Mouse (Mus musculus): ENCODE measurements around the gene Prcc. TPM values are rescaled to one million over a fixed set of nuclear protein-coding genes. Genes with fewer than 3 reads are reported as not detected.

Prcc gene
- polyA plus RNA-seq, 1 experiment from 2014 or later: 11.3 TPM

GRCm38 (mm10) chr3:87859813-87860212 is 25.6 kb downstream of the Prcc start:
- no peaks in the 10 kb centered on the region for H3K9me3 ChIP-seq
- no peak overlapping the region for H3K4me3 ChIP-seq (replicated peaks)
- no peak overlapping the region for H3K4me2 ChIP-seq
- WGBS: 20% methylated on average over 3 of the region's 3 CpGs
- no peak overlapping the region for H3K9ac ChIP-seq
- no peak for ATAC-seq (ENCODE audit: insufficient read depth, low FRiP score, low read depth)
- no peak overlapping the region for H3K27ac ChIP-seq
- H3K4me1 ChIP-seq: 0 out of 2 replicates have a peak, but pooled peaks cover 2% of the 10 kb centered on the region
- H3K27me3 ChIP-seq (replicated peaks): no peaks in the 10 kb centered on the region
- H3K36me3 ChIP-seq: peaks cover 50% of the 10 kb centered on the region

DNA sequence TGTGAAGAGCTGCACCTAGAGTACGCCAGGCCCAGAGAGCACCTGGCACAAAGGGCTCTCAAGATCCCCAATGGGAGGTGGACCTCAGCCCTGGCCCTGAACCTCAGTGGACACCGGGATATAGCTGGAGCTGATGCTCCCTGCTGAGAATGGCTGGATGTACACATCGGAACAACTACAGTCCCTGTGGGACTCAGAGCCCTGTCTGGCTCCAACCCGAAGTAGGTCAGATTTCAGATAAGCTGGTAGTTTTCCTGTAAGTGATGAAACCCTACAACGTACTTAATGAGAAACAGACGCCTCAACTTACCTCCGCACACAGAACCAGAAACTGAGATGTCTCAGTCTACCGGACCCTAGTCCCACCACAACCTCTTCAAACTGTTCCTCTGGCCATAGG is 27.7 kb downstream of the Prcc start:
- ATAC-seq (ENCODE audit: insufficient read depth, low FRiP score, low read depth): no peak

GRCm38 (mm10) chr3:87855936-87856335 is 29.5 kb downstream of the Prcc start:
- ATAC-seq (ENCODE audit: insufficient read depth, low FRiP score, low read depth): no peak
- H3K4me3 ChIP-seq (replicated peaks): no peak overlapping the region
- no peak overlapping the region for H3K27ac ChIP-seq
- peaks cover 33% of the 10 kb centered on the region for H3K36me3 ChIP-seq
- H3K27me3 ChIP-seq (replicated peaks): no peaks in the 10 kb centered on the region
- H3K9me3 ChIP-seq: no peaks in the 10 kb centered on the region
- WGBS: 73% methylated on average over 8 of the region's 8 CpGs
- H3K4me2 ChIP-seq: no peak overlapping the region
- H3K9ac ChIP-seq: no peak overlapping the region
- H3K4me1 ChIP-seq: 0 out of 2 replicates have a peak, but pooled peaks cover 2% of the 10 kb centered on the region

More for the DNA sequence above, 27.7 kb downstream of the Prcc start:
- Histone ChIP-seq H3K36me3 (peaks cover 46% of the 10 kb centered on the region), H3K27ac (no peak overlapping the region), H3K4me1 (0 out of 2 replicates have a peak, but pooled peaks cover 2% of the 10 kb centered on the region), H3K27me3 (replicated peaks) (no peaks in the 10 kb centered on the region), H3K9me3 (no peaks in the 10 kb centered on the region), H3K4me3 (replicated peaks) (no peak overlapping the region), H3K9ac (no peak overlapping the region), H3K4me2 (no peak overlapping the region)
- WGBS: 95% methylated on average over 8 of the region's 8 CpGs

DNA sequence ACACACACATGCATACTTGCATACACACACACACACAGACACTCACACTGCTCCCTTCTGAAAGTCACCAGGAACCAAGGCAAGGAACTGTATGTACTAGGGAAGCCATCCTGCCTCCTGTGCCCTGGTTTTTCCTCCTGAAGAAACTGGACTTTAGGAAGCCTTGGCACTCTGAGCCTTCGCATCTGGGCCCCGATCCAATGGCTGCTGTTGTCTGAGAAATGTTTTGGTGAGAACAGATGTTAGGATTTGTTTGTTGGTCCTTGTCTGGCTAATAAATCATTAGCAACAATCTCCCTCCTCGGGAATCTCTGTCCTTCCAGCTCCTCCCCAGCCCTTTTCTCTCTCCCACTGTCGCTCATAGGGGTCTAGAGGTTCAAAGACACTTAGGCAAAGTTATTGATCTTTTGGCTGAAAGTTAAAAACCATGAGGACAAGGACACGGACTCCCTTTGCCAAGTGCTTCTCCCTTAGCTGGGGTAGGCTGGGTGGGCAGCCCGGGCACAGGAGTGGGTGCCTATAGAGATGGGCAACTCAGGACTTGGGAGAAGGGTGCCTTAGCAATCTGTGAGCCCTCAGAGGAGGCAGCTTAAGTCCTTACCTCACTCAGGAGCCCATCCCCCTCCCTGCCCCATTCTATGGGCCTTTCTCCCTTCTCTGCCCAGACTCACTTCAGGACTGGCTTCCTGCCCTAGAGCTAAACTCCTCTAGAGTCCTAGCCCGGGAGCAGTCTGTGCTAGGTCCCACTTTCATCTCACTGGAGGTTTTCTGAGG is 30.4 kb downstream of the Prcc start:
- no peak overlapping the region for H3K9ac ChIP-seq
- 0 out of 2 replicates have a peak, but pooled peaks cover 2% of the 10 kb centered on the region for H3K4me1 ChIP-seq
- 41% methylated on average over 7 of the region's 7 CpGs for WGBS
- H3K27me3 ChIP-seq (replicated peaks): no peaks in the 10 kb centered on the region
- no peak overlapping the region for H3K27ac ChIP-seq
- H3K4me2 ChIP-seq: no peak overlapping the region
- peaks cover 29% of the 10 kb centered on the region for H3K36me3 ChIP-seq
- H3K9me3 ChIP-seq: no peaks in the 10 kb centered on the region
- no peak overlapping the region for H3K4me3 ChIP-seq (replicated peaks)
- no peak for ATAC-seq (ENCODE audit: insufficient read depth, low FRiP score, low read depth)

DNA sequence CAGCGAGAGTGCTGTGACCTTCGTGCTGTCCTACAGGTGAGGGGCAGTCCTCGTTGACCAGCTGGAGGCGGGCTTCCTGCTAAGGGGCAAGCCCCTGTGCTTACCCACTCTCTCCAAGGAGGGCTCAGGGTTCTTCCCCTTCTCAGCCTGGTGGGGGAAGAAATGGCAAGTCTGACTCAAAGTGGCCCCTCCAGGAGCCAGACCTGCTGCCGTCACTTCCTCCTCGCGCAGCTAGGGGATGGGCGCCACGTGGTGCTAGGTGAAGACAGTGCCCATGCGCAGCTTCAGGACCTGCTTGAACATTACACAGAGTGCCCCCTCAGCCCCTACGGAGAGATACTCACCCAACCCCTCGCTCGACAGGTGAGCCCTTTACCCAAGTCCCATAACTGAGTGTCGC is 36.3 kb downstream of the Prcc start:
- no peak for ATAC-seq (ENCODE audit: insufficient read depth, low FRiP score, low read depth)
- WGBS: 77% methylated on average over 14 of the region's 14 CpGs
- no peak overlapping the region for H3K4me3 ChIP-seq (replicated peaks)

GRCm38 (mm10) chr3:87847680-87848079 is 37.7 kb downstream of the Prcc start:
- Histone ChIP-seq H3K36me3 (no peaks in the 10 kb centered on the region), H3K4me3 (replicated peaks) (no peak overlapping the region), H3K4me2 (no peak overlapping the region), H3K27ac (no peak overlapping the region), H3K9ac (no peak overlapping the region), H3K9me3 (no peaks in the 10 kb centered on the region), H3K4me1 (no peaks in the 10 kb centered on the region), H3K27me3 (replicated peaks) (no peaks in the 10 kb centered on the region)
- no peak for ATAC-seq (ENCODE audit: insufficient read depth, low FRiP score, low read depth)
- 67% methylated on average over 5 of the region's 5 CpGs for WGBS

More for the DNA sequence above, 36.3 kb downstream of the Prcc start:
- Histone ChIP-seq H3K9me3 (no peaks in the 10 kb centered on the region), H3K27ac (no peak overlapping the region), H3K4me2 (no peak overlapping the region), H3K27me3 (replicated peaks) (no peaks in the 10 kb centered on the region), H3K36me3 (no peaks in the 10 kb centered on the region), H3K4me1 (no peaks in the 10 kb centered on the region), H3K9ac (no peak overlapping the region)

- Histone ChIP-seq H3K4me1 (no peaks in the 10 kb centered on the region), H3K9ac (no peak within 1 kb of the TSS), H3K36me3 (no peaks in the 10 kb centered on the region), H3K27ac (no peak within 1 kb of the TSS), H3K9me3 (no peaks in the 10 kb centered on the region), H3K4me3 (replicated peaks) (no peak within 1 kb of the TSS), H3K4me2 (no peak within 1 kb of the TSS), H3K27me3 (replicated peaks) (no peaks in the 10 kb centered on the region)
- ATAC-seq (ENCODE audit: insufficient read depth, low FRiP score, low read depth): no peak
- 63% methylated on average over 7 of the region's 7 CpGs for WGBS
These were observed 38.7 kb downstream of the Prcc start, which contains the start of gene Sh2d2a for GRCm38 (mm10) chr3:87846650-87847110. Gene Sh2d2a, plus strand, starts transcription at chr3:87846755.

- no peak for ATAC-seq (ENCODE audit: insufficient read depth, low FRiP score, low read depth)
- Histone ChIP-seq H3K36me3 (no peaks in the 10 kb centered on the region), H3K4me2 (no peak overlapping the region), H3K4me1 (no peaks in the 10 kb centered on the region), H3K27ac (no peak overlapping the region), H3K27me3 (replicated peaks) (no peaks in the 10 kb centered on the region), H3K9ac (no peak overlapping the region), H3K9me3 (no peaks in the 10 kb centered on the region), H3K4me3 (replicated peaks) (no peak overlapping the region)
- 67% methylated on average over 4 of the region's 4 CpGs for WGBS
These were observed 39.2 kb downstream of the Prcc start for GRCm38 (mm10) chr3:87846186-87846585.

GRCm38 (mm10) chr3:87844981-87845380 is 40.4 kb downstream of the Prcc start:
- Histone ChIP-seq H3K9ac (no peak overlapping the region), H3K4me2 (no peak overlapping the region), H3K27me3 (replicated peaks) (no peaks in the 10 kb centered on the region), H3K9me3 (no peaks in the 10 kb centered on the region), H3K27ac (no peak overlapping the region), H3K4me1 (no peaks in the 10 kb centered on the region), H3K36me3 (no peaks in the 10 kb centered on the region), H3K4me3 (replicated peaks) (no peak overlapping the region)
- 79% methylated on average over 4 of the region's 4 CpGs for WGBS
- ATAC-seq (ENCODE audit: insufficient read depth, low FRiP score, low read depth): no peak

DNA sequence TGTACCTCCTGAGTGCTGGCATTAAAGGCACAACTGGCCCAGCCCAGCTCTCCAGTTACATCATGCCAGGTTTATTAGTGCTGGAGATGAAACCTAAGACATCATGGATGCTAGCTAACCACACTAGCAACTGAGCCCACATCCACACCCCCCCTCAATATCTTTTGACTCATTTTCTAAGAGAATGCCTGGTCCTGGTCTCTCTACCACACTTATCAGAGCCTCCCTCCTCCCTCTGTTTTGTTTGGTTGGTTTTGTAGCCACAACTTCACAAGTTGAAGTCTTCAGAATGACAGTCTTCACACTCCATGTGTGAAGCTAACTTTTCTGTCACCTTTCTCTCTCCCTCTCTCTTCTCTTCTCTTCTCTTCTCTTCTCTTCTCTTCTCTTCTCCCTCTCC is 44.5 kb downstream of the Prcc start:
- Histone ChIP-seq H3K27me3 (replicated peaks) (no peaks in the 10 kb centered on the region), H3K4me1 (no peaks in the 10 kb centered on the region), H3K27ac (no peak overlapping the region), H3K36me3 (no peaks in the 10 kb centered on the region), H3K9ac (no peak overlapping the region), H3K4me2 (no peak overlapping the region), H3K4me3 (replicated peaks) (no peak overlapping the region), H3K9me3 (no peaks in the 10 kb centered on the region)
- ATAC-seq (ENCODE audit: insufficient read depth, low FRiP score, low read depth): no peak

DNA sequence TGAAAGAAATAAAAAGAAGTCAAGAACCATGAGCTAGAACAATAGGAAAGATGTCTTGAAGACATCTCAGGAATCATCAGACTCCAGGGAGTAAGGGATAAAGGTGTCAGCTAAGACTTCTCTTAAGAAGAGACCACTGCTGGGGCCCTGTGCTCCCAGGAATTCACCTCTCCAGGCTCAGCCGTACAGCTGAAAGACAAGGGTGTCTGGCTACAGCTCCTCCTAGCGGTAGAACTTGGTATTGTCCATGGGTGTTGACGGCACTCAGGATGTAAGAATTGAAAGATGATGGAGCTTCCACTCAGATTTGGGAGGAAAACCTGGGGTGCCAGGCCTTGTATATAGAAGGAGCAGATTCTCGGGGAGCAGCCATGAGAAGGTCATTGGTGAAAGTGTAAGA is 46.8 kb downstream of the Prcc start:
- no peak; the same call in 1 of the 2 replicates for ATAC-seq (ENCODE audit: insufficient read depth, low FRiP score, low read depth)
- Histone ChIP-seq H3K9ac (no peak overlapping the region), H3K27me3 (replicated peaks) (no peaks in the 10 kb centered on the region), H3K27ac (no peak overlapping the region), H3K4me1 (no peaks in the 10 kb centered on the region), H3K4me3 (replicated peaks) (no peak overlapping the region), H3K4me2 (no peak overlapping the region), H3K9me3 (no peaks in the 10 kb centered on the region), H3K36me3 (no peaks in the 10 kb centered on the region)
- 3% methylated on average over 4 of the region's 4 CpGs for WGBS

- WGBS: 59% methylated on average over 5 of the region's 5 CpGs
- Histone ChIP-seq H3K4me2 (no peak overlapping the region), H3K27ac (no peak overlapping the region), H3K9me3 (no peaks in the 10 kb centered on the region), H3K4me1 (no peaks in the 10 kb centered on the region), H3K27me3 (replicated peaks) (no peaks in the 10 kb centered on the region), H3K9ac (no peak overlapping the region), H3K4me3 (replicated peaks) (no peak overlapping the region), H3K36me3 (no peaks in the 10 kb centered on the region)
- no peak for ATAC-seq (ENCODE audit: insufficient read depth, low FRiP score, low read depth)
These were observed 51.9 kb downstream of the Prcc start for GRCm38 (mm10) chr3:87833482-87833881.
